Mouse (Mus musculus) hindbrain, embryonic 12.5 days (tissue): Measurements from ENCODE around the gene Vmn1r138. TPM values are rescaled to one million over a fixed set of nuclear protein-coding genes. Genes with fewer than 3 reads are reported as not detected.
"Not testable (repeated sequence)": the region's sequence is repeated elsewhere in the genome, so short reads cannot be mapped to it uniquely, and the experiment has no call there.

Experiments
- ATAC-seq: fragments of 200-750 bp; cut with Nextera tagmentation; 2 replicates; pipeline ENCODE4 v1.8.0; 2017; ENCODE audit warnings: moderate TSS enrichment; ENCODE audit not compliant: low FRiP score
- H3K27ac ChIP-seq: fragments of 300-500 bp; sonication (generic); 2 replicates; pipeline ENCODE4 v1.5.1; 2016; ENCODE audit warnings: mild to moderate bottlenecking
- H3K27me3 ChIP-seq: fragments of 300-500 bp; sonication (generic); 2 replicates; pipeline ENCODE4 v1.6.1; 2016; ENCODE audit warnings: mild to moderate bottlenecking
- H3K36me3 ChIP-seq: fragments of 300-500 bp; sonication (generic); 2 replicates; pipeline ENCODE4 v1.6.1; 2016; ENCODE audit warnings: mild to moderate bottlenecking
- H3K4me1 ChIP-seq: fragments of 300-500 bp; sonication (generic); 2 replicates; pipeline ENCODE4 v1.6.1; 2016
- H3K4me2 ChIP-seq: fragments of 300-500 bp; sonication (generic); replicated peaks from 2 replicates; pipeline ENCODE4 v1.6.1; 2016; ENCODE audit warnings: mild to moderate bottlenecking
- H3K4me3 ChIP-seq: fragments of 300-500 bp; sonication (generic); 2 replicates; pipeline ENCODE4 v1.5.1; 2016; ENCODE audit warnings: mild to moderate bottlenecking
- H3K9ac ChIP-seq: fragments of 300-500 bp; sonication (generic); 2 replicates; pipeline ENCODE4 v1.6.1; 2016; ENCODE audit warnings: mild to moderate bottlenecking, moderate library complexity
- H3K9me3 ChIP-seq: fragments of 300-500 bp; sonication (generic); replicated peaks from 2 replicates; pipeline ENCODE4 v1.6.1; 2016; ENCODE audit warnings: mild to moderate bottlenecking
- WGBS: fragments of 180-500 bp; shearing (Covaris S2); methylation state at CpG from one replicate; pipeline ENCODE4 v1.1.7; 2016; 5-methylcytosine and 5-hydroxymethylcytosine counted together
- polyA plus RNA-seq: library from polyadenylated mRNA; unstranded; fragments of >200 nt; fragmentation: Nextera tagmentation; extraction: Ambion mirVana; gene quantifications from 2 replicates; pipeline ENCODE4 v1.2.1, GENCODE M21; 2016

Gene Vmn1r138
- polyA plus RNA-seq: not detected in 2 replicates

DNA sequence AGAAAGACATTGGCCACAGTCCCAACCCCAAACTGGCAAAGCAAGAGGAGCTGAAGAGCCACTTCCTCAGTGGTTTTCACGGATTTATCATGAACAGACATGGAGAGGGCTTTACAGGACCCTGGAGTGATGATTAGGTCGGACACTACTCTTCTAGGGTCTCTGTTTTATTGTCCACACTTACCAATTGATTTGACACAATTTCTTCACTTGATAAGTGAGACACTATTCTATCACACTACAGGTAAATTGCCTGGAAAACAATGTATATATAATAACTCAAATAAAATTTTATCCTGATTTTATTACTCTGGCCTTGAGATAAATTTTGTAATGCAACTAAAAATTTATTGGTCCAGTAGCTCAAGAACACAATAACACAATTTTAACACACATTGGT lies at the start of gene Vmn1r138:
TSS of gene Vmn1r138 (minus strand) at position 101 of the 400 bp plus-strand sequence.
- WGBS: no CpG with 5 or more reads among the region's 2 CpGs

DNA sequence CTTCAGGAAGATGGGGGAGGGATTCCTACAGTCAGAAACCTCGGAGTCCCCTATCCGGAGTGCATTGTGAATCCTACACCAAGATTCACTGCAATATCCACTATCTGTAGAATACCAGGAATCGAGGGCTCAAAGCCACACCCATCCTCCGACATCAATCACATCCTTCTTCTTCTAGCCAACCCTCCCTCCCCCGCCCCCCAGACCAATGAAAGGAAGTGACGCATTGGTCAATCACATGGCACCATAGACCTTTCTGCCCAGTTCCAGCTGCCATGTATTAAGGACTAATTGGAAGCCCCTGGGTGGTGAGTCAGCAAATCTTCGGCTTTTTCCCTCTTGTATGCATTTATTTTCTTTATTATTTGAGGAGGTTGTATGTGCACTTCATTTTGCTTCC lies 40.1 kb upstream of the Vmn1r138 start, which contains the start of gene Vmn1r139:
TSS of gene Vmn1r139 (plus strand) at position 301 of the 400 bp plus-strand sequence.
- not testable (repeated sequence) for ATAC-seq, H3K36me3 ChIP-seq, H3K9ac ChIP-seq, H3K9me3 ChIP-seq, H3K4me1 ChIP-seq, H3K4me3 ChIP-seq, H3K27ac ChIP-seq, H3K27me3 ChIP-seq, H3K4me2 ChIP-seq
- no CpG with 5 or more reads among the region's 7 CpGs for WGBS

More for the DNA sequence above, at the start of gene Vmn1r138:
- not testable (repeated sequence) for H3K36me3 ChIP-seq, H3K4me2 ChIP-seq, H3K9me3 ChIP-seq, H3K4me1 ChIP-seq, H3K27ac ChIP-seq, H3K9ac ChIP-seq, ATAC-seq, H3K27me3 ChIP-seq, H3K4me3 ChIP-seq

DNA sequence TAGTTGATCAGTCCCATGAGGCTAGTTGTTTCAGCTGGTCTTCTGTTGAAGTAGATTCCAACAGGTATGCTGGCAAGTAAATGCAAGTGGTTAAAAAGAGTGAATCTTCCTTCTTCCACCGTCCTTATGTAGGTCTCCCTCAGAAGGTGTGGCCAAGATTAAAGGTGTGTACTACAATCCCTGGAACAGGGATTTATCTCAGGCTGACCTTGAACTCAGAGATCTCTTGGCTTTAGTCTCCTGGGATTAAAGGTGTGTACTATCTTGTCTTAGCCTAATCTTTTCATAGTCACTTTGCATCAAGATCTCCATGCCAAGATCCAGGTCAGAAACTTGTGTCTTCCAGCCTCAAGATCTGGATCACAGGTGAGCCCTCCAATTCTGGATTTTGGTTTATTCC lies 27.5 kb upstream of the Vmn1r138 start, which contains the start of gene Gm6176:
TSS of gene Gm6176 (minus strand) at position 101 of the 400 bp plus-strand sequence.
- ATAC-seq, H3K36me3 ChIP-seq, H3K4me1 ChIP-seq, H3K9me3 ChIP-seq, H3K27ac ChIP-seq, H3K27me3 ChIP-seq, H3K4me2 ChIP-seq, H3K9ac ChIP-seq, H3K4me3 ChIP-seq: not testable (repeated sequence)
- no CpG with 5 or more reads among the region's 1 CpGs for WGBS

DNA sequence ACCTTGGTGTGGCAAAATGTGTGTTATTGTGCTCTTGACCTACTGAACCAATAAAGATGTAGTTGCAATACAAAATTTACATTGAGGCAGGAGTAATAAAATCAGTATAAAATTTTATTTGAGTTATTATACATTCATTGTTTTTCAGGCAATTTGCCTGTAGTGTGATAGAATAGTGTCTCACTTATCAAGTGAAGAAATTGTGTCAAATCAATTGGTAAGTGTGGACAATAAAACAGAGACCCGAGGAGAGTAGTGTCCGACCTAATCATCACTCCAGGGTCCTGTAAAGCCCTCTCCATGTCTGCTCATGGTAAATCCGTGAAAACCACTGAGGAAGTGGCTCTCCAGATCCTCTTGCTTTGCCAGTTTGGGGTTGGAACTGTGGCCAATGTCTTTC lies 34.4 kb downstream of the Vmn1r138 start, which contains the start of gene Vmn1r137:
TSS of gene Vmn1r137 (plus strand) at position 301 of the 400 bp plus-strand sequence.
- not testable (repeated sequence) for H3K9me3 ChIP-seq, ATAC-seq
- no CpG with 5 or more reads among the region's 3 CpGs for WGBS

More for the DNA sequence above, 34.4 kb downstream of the Vmn1r138 start, which contains the start of gene Vmn1r137:
- not testable (repeated sequence) for H3K27me3 ChIP-seq, H3K4me1 ChIP-seq, H3K4me3 ChIP-seq, H3K9ac ChIP-seq, H3K4me2 ChIP-seq, H3K27ac ChIP-seq, H3K36me3 ChIP-seq

Other genes starting within 250 kb of the Vmn1r138 start
- not detected in 2 replicates for gene Gm4177, start 232.2 kb downstream of the Vmn1r138 start, polyA plus RNA-seq
- not detected in 2 replicates for gene Vmn1r135, start 196.5 kb downstream of the Vmn1r138 start, polyA plus RNA-seq
- gene Gm5725, start 184.6 kb downstream of the Vmn1r138 start, polyA plus RNA-seq: not detected in 2 replicates
- gene Gm5891, start 107.6 kb downstream of the Vmn1r138 start, polyA plus RNA-seq: not detected in 2 replicates
- gene Vmn1r137, start 34.3 kb downstream of the Vmn1r138 start, polyA plus RNA-seq: not detected in 2 replicates
- gene Gm6176, start 27.4 kb upstream of the Vmn1r138 start, polyA plus RNA-seq: not detected in 2 replicates
- gene Vmn1r139, start 40.2 kb upstream of the Vmn1r138 start, polyA plus RNA-seq: not detected in 2 replicates
- not detected in 2 replicates for gene Gm16451, start 89.3 kb upstream of the Vmn1r138 start, polyA plus RNA-seq
- not detected in 2 replicates for gene Gm10666, start 105.8 kb upstream of the Vmn1r138 start, polyA plus RNA-seq
- not detected in 2 replicates for gene Vmn1r142, start 135.1 kb upstream of the Vmn1r138 start, polyA plus RNA-seq
- gene Vmn1r143, start 160.5 kb upstream of the Vmn1r138 start, polyA plus RNA-seq: not detected in 2 replicates
- gene Gm8653, start 172.4 kb upstream of the Vmn1r138 start, polyA plus RNA-seq: not detected in 2 replicates
- not detected in 2 replicates for gene Gm8453, start 200.6 kb upstream of the Vmn1r138 start, polyA plus RNA-seq